Mouse (Mus musculus) ES-Bruce4 (cell line): ENCODE data around the gene Arid1b. TPM values are rescaled to one million over a fixed set of nuclear protein-coding genes. Genes with fewer than 3 reads are reported as not detected.
A peak's percentile ranks its signal among the peaks of the same experiment; 100 is the strongest.

Experiments used
- H3K27ac ChIP-seq: 2 replicates; pipeline ENCODE4 v1.5.1; 2012; ENCODE audit warnings: low read length, inconsistent platforms; ENCODE audit not compliant: insufficient read depth
- H3K27me3 ChIP-seq: 2 replicates; pipeline ENCODE4 v1.6.1; 2012; ENCODE audit warnings: mild to moderate bottlenecking, low read length, inconsistent platforms; ENCODE audit not compliant: control insufficient read depth, poor library complexity, insufficient read depth, severe bottlenecking
- H3K36me3 ChIP-seq: 2 replicates; pipeline ENCODE4 v1.6.1; 2012; ENCODE audit warnings: inconsistent platforms, mild to moderate bottlenecking, low read length, moderate library complexity; ENCODE audit not compliant: control insufficient read depth, poor library complexity, insufficient read depth, severe bottlenecking
- H3K4me1 ChIP-seq: one replicate; pipeline ENCODE4 v1.8.1; 2011; ENCODE audit warnings: low read length; ENCODE audit not compliant: control insufficient read depth, insufficient read depth
- H3K4me3 ChIP-seq: 2 replicates; pipeline ENCODE4 v1.5.1; 2011; ENCODE audit warnings: low read depth, mild to moderate bottlenecking, low read length
- H3K9ac ChIP-seq: 2 replicates; pipeline ENCODE4 v1.6.1; 2012; ENCODE audit warnings: low read depth, mild to moderate bottlenecking, inconsistent platforms; ENCODE audit not compliant: poor library complexity, severe bottlenecking
- H3K9me3 ChIP-seq: replicated peaks from 2 replicates; pipeline ENCODE4 v1.6.1; 2012; ENCODE audit warnings: mild to moderate bottlenecking, low read length, inconsistent platforms; ENCODE audit not compliant: control insufficient read depth, poor library complexity, insufficient read depth, severe bottlenecking
- CTCF ChIP-seq: IDR thresholded peaks from one replicate; pipeline ENCODE4 v1.8.1; 2011; ENCODE audit warnings: low read depth, low read length
- EP300 ChIP-seq: IDR thresholded peaks from 2 replicates; pipeline ENCODE4 v1.6.1; 2011; ENCODE audit warnings: low read depth, low read length; ENCODE audit not compliant: insufficient read depth
- POLR2A ChIP-seq: IDR thresholded peaks from one replicate; pipeline ENCODE4 v1.8.1; 2011; ENCODE audit warnings: low read length; ENCODE audit not compliant: insufficient read depth
- polyA plus RNA-seq: library from polyadenylated mRNA; stranded (reverse); fragments of >200 nt; gene quantifications from 2 replicates; pipeline ENCODE4 v1.2.4, GENCODE M21; 2011; ENCODE audit warnings: low read depth; ENCODE audit not compliant: missing spikeins, insufficient read depth, insufficient read length

Gene Arid1b
- polyA plus RNA-seq, 1 experiment = 20.4 TPM

DNA sequence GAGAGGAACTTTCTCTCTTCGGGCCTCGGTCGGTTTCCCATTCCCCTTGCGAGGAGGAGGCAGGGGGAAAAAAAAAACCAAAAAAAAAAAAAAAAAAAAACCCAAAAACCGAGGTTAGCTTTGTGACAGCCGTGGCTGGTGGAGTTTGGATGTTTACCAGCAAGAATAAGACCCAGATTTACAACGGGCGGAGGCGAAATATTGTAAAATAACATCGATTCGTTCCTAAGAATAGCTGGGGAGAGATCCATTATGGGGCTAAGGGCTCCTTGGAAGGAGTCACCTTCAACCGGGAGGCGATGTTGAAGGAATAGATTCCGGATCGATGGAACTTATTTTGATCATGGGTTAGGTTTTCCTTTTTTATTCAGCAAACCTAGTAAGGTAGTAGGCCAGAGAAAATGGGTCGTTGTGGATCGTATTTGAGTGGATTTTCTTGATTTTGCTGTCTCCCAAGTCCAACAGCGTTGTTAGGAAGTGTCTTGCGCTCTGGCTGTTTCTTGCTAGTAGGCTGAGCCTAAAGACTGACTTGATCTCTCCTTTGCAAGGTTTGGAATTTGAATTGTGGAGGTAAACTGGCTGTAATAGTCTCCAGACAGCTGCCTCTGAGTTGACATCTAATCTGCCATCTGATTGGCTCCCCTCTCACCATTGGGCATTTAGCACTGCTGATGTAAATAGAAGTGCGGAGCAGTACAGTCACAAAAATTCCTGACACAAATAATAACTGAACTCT lies 2.9 kb downstream of the Arid1b start:
- H3K9ac ChIP-seq = peak overlapping the region; percentile 100

DNA sequence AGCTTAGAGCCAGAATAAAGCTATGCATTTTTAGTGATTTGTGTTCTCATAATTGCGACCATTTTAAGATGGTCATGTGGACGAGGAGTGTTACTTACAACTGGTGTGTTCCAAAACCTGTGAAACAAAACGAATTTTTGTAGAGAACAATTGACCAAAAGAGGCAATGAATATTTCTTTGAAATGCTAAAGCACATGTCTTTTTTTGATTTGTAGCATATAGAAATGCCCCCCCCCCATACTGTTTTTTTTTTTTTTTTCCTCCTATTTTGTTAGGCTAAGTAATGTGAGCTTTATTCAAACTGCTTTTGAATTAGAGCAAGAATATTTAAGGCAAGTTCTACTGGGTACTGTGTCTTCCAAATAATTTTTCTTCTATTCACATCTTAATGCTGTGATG lies 3.8 kb downstream of the Arid1b start:
- H3K9ac ChIP-seq = no peak overlapping the region
- no peak overlapping the region for H3K4me3 ChIP-seq
- TF ChIP-seq EP300 (no peak), CTCF (no peak), POLR2A (no peak)
- no peaks in the 10 kb centered on the region for H3K9me3 ChIP-seq
- H3K4me1 ChIP-seq = peaks cover 2% of the 10 kb centered on the region
- H3K27me3 ChIP-seq = no peaks in the 10 kb centered on the region
- no peak overlapping the region for H3K27ac ChIP-seq
- no peaks in the 10 kb centered on the region for H3K36me3 ChIP-seq

More for the DNA sequence above, 2.9 kb downstream of the Arid1b start:
- peaks cover 2% of the 10 kb centered on the region for H3K4me1 ChIP-seq
- H3K27ac ChIP-seq = 0 out of 2 replicates have a peak overlapping the region, but pooled peaks have one; percentile 29
- H3K27me3 ChIP-seq = no peaks in the 10 kb centered on the region
- H3K4me3 ChIP-seq = peak overlapping the region; percentile 75
- TF ChIP-seq POLR2A (no peak), EP300 (no peak), CTCF (no peak)
- no peaks in the 10 kb centered on the region for H3K9me3 ChIP-seq
- no peaks in the 10 kb centered on the region for H3K36me3 ChIP-seq

DNA sequence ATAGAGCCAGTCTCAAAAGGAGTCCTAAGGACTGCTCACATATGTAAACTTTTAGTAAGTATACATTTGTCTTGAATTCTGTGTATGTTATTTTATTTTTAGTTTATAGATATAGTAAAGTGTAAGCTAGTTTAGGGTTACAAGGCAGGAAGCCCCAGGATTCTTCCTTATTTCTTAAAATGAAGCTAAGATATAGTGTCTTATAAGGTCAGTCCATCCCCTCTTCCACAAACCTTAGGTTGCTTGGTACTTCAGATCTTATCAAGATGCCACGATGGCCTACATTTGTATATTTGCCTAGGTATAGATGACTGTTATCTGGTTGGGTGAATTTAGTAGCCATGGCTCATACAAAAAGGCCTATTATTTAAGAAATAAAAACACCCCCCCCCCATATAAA lies 5.1 kb downstream of the Arid1b start:
- Histone ChIP-seq H3K9ac (no peak overlapping the region), H3K27me3 (no peaks in the 10 kb centered on the region), H3K36me3 (no peaks in the 10 kb centered on the region), H3K4me1 (peaks cover 2% of the 10 kb centered on the region), H3K27ac (no peak overlapping the region), H3K4me3 (no peak overlapping the region), H3K9me3 (no peaks in the 10 kb centered on the region)
- TF ChIP-seq CTCF = no peak
- no peak for TF ChIP-seq EP300
- TF ChIP-seq POLR2A = no peak

DNA sequence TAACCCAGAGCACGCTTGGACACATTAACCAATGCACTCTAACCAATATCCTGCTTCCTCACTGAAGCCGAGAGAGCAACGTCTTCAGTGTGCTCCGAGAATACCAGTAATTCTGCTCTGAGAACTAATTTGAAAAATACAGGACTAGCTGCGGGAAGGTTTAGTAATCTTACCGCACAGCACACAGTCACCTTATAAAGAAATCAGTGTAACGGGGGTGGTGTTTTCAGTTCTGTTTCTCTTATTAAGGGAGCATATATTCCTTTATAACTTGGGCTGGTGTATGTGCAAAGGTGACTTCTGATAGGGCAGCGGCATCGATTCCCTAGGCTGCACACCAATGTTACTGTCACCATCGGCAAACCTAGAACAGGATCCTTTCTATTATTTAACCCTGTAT lies 5.9 kb downstream of the Arid1b start:
- no peak overlapping the region for H3K27ac ChIP-seq

DNA sequence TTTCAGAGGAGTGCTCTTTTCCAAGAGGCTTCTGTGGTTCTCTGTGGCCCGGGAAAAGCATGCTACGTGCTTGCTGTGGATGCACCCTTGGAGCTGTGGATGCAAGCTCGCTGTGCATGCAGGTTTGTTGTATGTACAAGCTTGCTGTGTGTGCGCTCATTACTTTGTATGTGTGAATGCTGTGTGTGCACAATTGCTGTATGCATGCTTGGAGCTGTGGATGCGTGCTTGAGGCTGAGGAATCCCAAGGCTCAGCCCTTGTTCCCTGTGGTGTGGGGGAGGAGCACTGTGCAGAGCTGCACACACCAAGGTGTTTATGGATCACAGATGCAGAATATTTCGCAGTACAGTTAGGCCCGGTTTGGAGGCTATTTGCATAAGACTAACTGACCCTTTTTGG lies 6.7 kb downstream of the Arid1b start:
- TF ChIP-seq EP300 (no peak), CTCF (no peak), POLR2A (no peak)
- H3K4me3 ChIP-seq = no peak overlapping the region
- H3K9ac ChIP-seq = no peak overlapping the region
- no peaks in the 10 kb centered on the region for H3K27me3 ChIP-seq
- H3K9me3 ChIP-seq = no peaks in the 10 kb centered on the region
- H3K4me1 ChIP-seq = peaks cover 2% of the 10 kb centered on the region
- H3K27ac ChIP-seq = no peak overlapping the region
- H3K36me3 ChIP-seq = no peaks in the 10 kb centered on the region

More for the DNA sequence above, 5.9 kb downstream of the Arid1b start:
- Histone ChIP-seq H3K4me3 (no peak overlapping the region), H3K27me3 (no peaks in the 10 kb centered on the region), H3K9ac (no peak overlapping the region), H3K9me3 (no peaks in the 10 kb centered on the region), H3K36me3 (no peaks in the 10 kb centered on the region), H3K4me1 (peaks cover 2% of the 10 kb centered on the region)
- TF ChIP-seq CTCF (no peak), EP300 (no peak), POLR2A (no peak)

DNA sequence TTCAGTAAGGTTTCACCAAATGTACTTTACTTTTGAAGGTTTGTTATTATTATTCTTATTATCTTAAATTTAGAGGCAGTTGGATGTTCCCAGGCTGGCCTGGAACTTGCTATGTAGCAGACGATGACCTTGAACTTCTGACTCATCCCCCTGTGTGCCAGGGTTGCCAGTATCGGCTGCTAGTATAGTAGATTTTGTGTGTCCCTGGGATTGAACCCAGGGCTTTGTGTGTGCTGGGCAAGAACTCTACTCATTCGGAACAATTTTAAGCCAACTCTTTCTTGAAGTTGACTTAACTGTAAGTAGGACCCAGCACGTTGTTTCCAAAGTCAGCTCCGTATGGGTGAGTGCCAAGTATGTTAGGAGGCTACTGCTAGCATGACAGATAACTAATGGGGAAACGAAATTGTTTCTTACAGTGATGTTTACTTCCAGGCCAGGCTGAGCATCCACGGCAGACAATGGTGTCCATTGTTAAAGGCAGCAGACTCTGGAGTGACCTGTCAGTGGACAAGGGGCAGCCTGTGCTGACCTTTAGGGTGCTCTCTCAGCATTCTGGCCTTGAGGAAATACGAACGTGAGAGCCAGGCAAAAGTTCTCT lies 7.5 kb downstream of the Arid1b start:
- no peak overlapping the region for H3K4me3 ChIP-seq
- H3K4me1 ChIP-seq = peaks cover 2% of the 10 kb centered on the region
- H3K27me3 ChIP-seq = no peaks in the 10 kb centered on the region
- no peak overlapping the region for H3K9ac ChIP-seq
- no peak overlapping the region for H3K27ac ChIP-seq
- H3K9me3 ChIP-seq = no peaks in the 10 kb centered on the region
- H3K36me3 ChIP-seq = no peaks in the 10 kb centered on the region
- TF ChIP-seq CTCF = no peak
- TF ChIP-seq EP300 = no peak
- TF ChIP-seq POLR2A = no peak
